Mouse (Mus musculus): ENCODE results near the gene Zfp526. TPM values are rescaled to one million over a fixed set of nuclear protein-coding genes. Genes with fewer than 3 reads are reported as not detected.

The Zfp526 gene
- polyA plus RNA-seq, 1 experiment: 14.4 TPM

DNA sequence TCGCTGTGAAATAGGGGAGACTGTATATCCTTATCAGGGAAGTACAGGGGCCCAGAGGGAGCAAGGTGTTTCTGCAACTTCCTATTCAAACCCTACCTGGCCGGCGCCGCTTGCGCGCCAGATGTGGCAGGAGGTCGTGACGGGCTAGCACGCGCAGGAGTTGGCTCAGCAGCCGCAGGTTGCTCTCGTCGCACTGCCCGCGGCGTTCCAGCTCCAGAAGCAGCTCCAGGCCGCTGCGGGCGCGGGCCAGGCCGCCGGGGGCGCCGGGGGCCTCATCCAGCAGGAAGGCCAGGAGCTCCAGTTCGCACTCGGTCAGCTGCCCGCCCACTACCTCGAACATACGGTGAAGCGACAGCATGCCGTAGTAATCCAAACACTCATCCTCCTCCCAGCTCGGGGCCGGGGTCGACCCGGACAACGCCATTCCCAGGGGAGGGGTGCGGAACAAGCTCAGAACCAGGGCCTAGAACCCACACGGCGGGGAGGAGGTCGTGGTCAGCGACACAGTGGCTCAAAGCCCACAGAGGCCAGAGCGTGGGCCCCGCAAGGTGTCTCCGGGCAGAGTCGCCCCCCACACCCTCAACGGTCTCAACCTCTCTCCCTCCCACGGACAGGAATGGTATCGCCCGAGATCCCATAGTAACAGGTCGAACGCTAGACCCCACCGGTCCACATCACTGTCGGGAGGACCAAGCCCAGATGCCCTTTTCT lies 2.4 kb upstream of the Zfp526 start:
- 2% methylated on average over 53 of the region's 53 CpGs for WGBS
- no peak for TF ChIP-seq CTCF (IDR thresholded peaks at IDR 0.05; ENCODE audit: extremely low read depth, insufficient read depth, insufficient read length, insufficient replicate concordance)
- TF ChIP-seq POLR2A (IDR thresholded peaks at IDR 0.05; ENCODE audit: low read depth, low read length): no peak
- Histone ChIP-seq H3K27ac (ENCODE audit: insufficient read depth, low read length) (peak overlapping the region; percentile 81), H3K4me3 (ENCODE audit: extremely low read depth, insufficient read depth, insufficient read length) (peak overlapping the region; percentile 73), H3K27me3 (ENCODE audit: control insufficient read depth, insufficient read depth, low read length) (no peaks in the 10 kb centered on the region), H3K36me3 (ENCODE audit: control insufficient read depth, insufficient read depth, low read length) (0 out of 2 replicates have a peak, but pooled peaks cover 3% of the 10 kb centered on the region), H3K4me1 (ENCODE audit: control insufficient read depth, insufficient read depth, insufficient read length) (peaks cover 22% of the 10 kb centered on the region; the same call in 1 of the 2 replicates)
- peak in 1 of 2 experiments; percentile 32 for DNase-seq (ENCODE audit: low read depth in 1 of 2, low spot score in 2 of 2)

GRCm38 (mm10) chr7:25219416-25219750 lies 1.8 kb upstream of the Zfp526 start:
- TF ChIP-seq POLR2A (IDR thresholded peaks at IDR 0.05; ENCODE audit: low read depth, low read length): no peak
- no peak for TF ChIP-seq CTCF (IDR thresholded peaks at IDR 0.05; ENCODE audit: extremely low read depth, insufficient read depth, insufficient read length, insufficient replicate concordance)
- H3K27ac ChIP-seq (ENCODE audit: insufficient read depth, low read length): peak overlapping the region; percentile 81
- H3K4me1 ChIP-seq (ENCODE audit: control insufficient read depth, insufficient read depth, insufficient read length): peaks cover 22% of the 10 kb centered on the region; the same call in 1 of the 2 replicates
- WGBS: under 1% methylated on average over 16 of the region's 16 CpGs
- H3K36me3 ChIP-seq (ENCODE audit: control insufficient read depth, insufficient read depth, low read length): peaks cover 3% of the 10 kb centered on the region
- peak overlapping the region; percentile 73 for H3K4me3 ChIP-seq (ENCODE audit: extremely low read depth, insufficient read depth, insufficient read length)
- peak in 1 of 2 experiments; percentile 18 for DNase-seq (ENCODE audit: low read depth in 1 of 2, low spot score in 2 of 2)
- H3K27me3 ChIP-seq (ENCODE audit: control insufficient read depth, insufficient read depth, low read length): no peaks in the 10 kb centered on the region

DNA sequence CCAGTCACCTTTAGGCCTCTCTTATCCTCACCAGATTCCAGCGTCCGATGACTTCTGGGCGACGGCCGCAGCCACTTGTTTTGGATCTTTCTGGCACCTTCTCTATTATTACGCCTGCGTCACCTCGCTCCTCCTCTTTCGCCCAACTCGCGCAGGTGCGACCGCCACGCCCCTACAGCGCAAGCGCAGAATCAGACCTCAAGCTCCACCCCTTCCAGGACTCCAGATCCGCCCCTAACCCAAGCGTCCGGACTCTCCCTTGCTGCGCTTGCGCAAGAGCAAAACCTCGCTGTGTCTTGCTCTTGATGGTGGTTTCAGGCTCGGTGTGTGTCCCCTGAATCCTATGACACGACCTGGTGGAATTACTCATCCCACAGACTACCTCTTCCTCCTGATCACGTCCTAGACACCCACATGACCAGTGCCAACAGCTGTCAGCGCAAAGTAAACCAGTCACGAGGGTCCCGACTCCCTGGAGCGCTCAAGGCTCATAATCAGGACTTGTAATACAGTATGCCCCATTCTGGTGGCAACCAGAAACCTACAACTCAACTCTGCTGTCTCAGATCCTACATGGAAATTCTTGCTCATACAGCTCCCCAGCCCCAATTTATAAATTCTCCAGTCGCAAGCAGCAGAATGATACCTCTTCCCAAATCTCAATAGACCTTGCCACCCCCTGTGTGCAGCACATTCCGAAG lies 1.3 kb upstream of the Zfp526 start:
- H3K4me1 ChIP-seq (ENCODE audit: control insufficient read depth, insufficient read depth, insufficient read length): peaks cover 22% of the 10 kb centered on the region; the same call in 1 of the 2 replicates
- peak overlapping the region; percentile 73 for H3K4me3 ChIP-seq (ENCODE audit: extremely low read depth, insufficient read depth, insufficient read length)
- H3K27ac ChIP-seq (ENCODE audit: insufficient read depth, low read length): peak overlapping the region; percentile 81
- TF ChIP-seq CTCF (IDR thresholded peaks at IDR 0.05; ENCODE audit: extremely low read depth, insufficient read depth, insufficient read length, insufficient replicate concordance) (no peak), POLR2A (IDR thresholded peaks at IDR 0.05; ENCODE audit: low read depth, low read length) (peak; percentile 82)
- WGBS: 3% methylated on average over 31 of the region's 31 CpGs
- H3K27me3 ChIP-seq (ENCODE audit: control insufficient read depth, insufficient read depth, low read length): no peaks in the 10 kb centered on the region
- DNase-seq (ENCODE audit: low read depth in 1 of 2, low spot score in 2 of 2): peak; percentile 95 to 96
- H3K36me3 ChIP-seq (ENCODE audit: control insufficient read depth, insufficient read depth, low read length): peaks cover 8% of the 10 kb centered on the region

DNA sequence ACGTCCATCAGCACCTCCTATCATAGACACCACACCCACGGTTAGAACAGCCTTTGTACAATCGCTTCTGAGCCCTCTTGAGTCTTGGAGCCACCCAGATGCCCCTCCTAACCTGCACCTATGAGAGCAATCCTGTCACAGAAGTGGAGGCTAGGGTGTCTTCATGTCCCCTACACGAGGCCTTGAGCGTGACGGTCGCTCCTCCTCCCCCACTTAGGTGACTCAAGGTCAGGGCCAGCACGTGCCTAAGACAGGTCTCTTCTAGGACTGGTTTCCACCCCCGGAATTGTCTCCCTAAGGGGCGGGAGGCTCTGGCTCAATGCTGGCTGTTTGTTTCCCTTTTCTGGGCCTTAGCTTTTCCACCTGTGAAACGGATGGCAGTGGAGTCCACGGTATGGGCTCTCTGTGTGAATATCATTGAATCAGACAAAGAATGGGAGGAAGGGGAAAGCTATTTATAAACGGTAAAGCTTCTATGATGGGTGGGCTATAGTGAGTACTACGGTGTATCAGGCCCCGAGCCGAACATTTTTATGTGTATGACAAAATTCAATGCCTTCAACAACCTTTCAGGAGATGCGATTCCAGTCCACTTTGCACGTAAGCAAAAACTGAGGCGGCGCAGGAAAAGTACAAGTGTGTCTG lies 646 bp upstream of the Zfp526 start, which contains the start of gene Dedd2:
Gene Dedd2 (minus strand): TSS at position 159 of the 645 bp plus-strand sequence.
- H3K4me1 ChIP-seq (ENCODE audit: control insufficient read depth, insufficient read depth, insufficient read length): peaks cover 22% of the 10 kb centered on the region; the same call in 1 of the 2 replicates
- H3K36me3 ChIP-seq (ENCODE audit: control insufficient read depth, insufficient read depth, low read length): peaks cover 14% of the 10 kb centered on the region
- WGBS: 2% methylated on average over 20 of the region's 20 CpGs
- H3K27me3 ChIP-seq (ENCODE audit: control insufficient read depth, insufficient read depth, low read length): no peaks in the 10 kb centered on the region
- no peak for DNase-seq (ENCODE audit: low read depth in 1 of 2, low spot score in 2 of 2)
- peak within 1 kb of the TSS; percentile 81 for H3K27ac ChIP-seq (ENCODE audit: insufficient read depth, low read length)
- TF ChIP-seq CTCF (IDR thresholded peaks at IDR 0.05; ENCODE audit: extremely low read depth, insufficient read depth, insufficient read length, insufficient replicate concordance) (no peak), POLR2A (IDR thresholded peaks at IDR 0.05; ENCODE audit: low read depth, low read length) (no peak)
- peak within 1 kb of the TSS; percentile 76 for H3K4me3 ChIP-seq (ENCODE audit: extremely low read depth, insufficient read depth, insufficient read length)

- no peak overlapping the region for H3K4me3 ChIP-seq (ENCODE audit: extremely low read depth, insufficient read depth, insufficient read length)
- DNase-seq (ENCODE audit: low read depth in 1 of 2, low spot score in 2 of 2): no peak
- H3K36me3 ChIP-seq (ENCODE audit: control insufficient read depth, insufficient read depth, low read length): peaks cover 30% of the 10 kb centered on the region
- H3K27ac ChIP-seq (ENCODE audit: insufficient read depth, low read length): peak overlapping the region; percentile 10; the same call in 1 of the 2 replicates
- 82% methylated on average over 10 of the region's 10 CpGs for WGBS
- H3K27me3 ChIP-seq (ENCODE audit: control insufficient read depth, insufficient read depth, low read length): no peaks in the 10 kb centered on the region
- TF ChIP-seq CTCF (IDR thresholded peaks at IDR 0.05; ENCODE audit: extremely low read depth, insufficient read depth, insufficient read length, insufficient replicate concordance) (no peak), POLR2A (IDR thresholded peaks at IDR 0.05; ENCODE audit: low read depth, low read length) (no peak)
- H3K4me1 ChIP-seq (ENCODE audit: control insufficient read depth, insufficient read depth, insufficient read length): peaks cover 19% of the 10 kb centered on the region; the same call in 1 of the 2 replicates
Observed at GRCm38 (mm10) chr7:25222275-25222967, 1.2 kb downstream of the Zfp526 start.

All from spleen, adult 2 months (tissue).